12 mouse cellular contexts compared by ENCODE assay signal in the genomic region with DNA sequence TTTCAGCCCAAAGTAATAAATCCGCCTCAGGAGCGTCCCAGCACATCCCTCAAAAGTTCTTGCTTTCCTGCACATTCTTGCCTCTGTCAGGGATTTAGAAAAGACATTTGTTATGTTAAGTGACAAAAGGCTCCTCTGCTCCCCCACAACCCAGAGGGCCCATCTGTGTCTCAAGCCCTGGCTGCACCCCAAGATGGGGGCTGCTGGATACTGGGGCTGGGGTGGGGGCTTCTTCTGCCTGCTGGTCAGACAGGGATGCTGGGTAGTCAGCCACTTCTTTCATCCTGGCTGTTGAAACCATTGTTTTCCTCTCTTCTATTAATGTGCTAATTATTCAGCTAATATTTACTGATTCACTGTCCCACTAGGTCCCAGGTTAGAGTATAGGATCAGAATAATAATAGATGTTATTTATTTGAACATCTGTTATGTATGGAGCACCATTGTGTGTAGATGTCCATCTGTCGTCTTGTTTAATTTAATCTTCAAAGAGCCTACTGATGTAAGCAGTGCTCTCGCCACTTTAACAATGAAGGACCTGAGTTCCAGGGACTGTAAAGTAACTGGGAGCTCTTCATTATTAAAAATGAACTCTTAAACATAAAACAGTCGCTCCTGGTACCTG. TPM values are rescaled to one million over a fixed set of nuclear protein-coding genes. Genes with fewer than 3 reads are reported as not detected.
DNase-seq lines count a peak whose midpoint lies in the region; ATAC-seq and TF ChIP-seq lines count a peak whose summit lies in the region.
"Had no signal": no experiment of that assay in that cellular context is flagged by ENCODE, and none has a peak within 500 bp of the region (broad histone marks: within the 10 kb centered on the region; RNA-seq: fewer than 3 reads in every experiment).

No protein-coding gene starts in this region.

- peak overlapping the region; percentile 5; the same call in 1 of the 2 replicates for H3K27ac ChIP-seq in forebrain, postnatal 0 days (ENCODE audit: low read depth, low read length)
- H3K27ac ChIP-seq in midbrain, embryonic 12.5 days (replicated peaks), result peak overlapping the region; percentile 87
- H3K27ac ChIP-seq: gastrocnemius, adult 2 months; heart, embryonic 13.5 days; lung, embryonic 15.5 days had no signal

- ATAC-seq in forebrain, postnatal 0 days, result no peak; the same call in 1 of the 2 replicates
- ATAC-seq in midbrain, embryonic 12.5 days (ENCODE audit: low FRiP score, low read depth), result peak; percentile 50; the same call in 1 of the 2 replicates

- H3K27me3 ChIP-seq in forebrain, postnatal 0 days (ENCODE audit: insufficient read depth, low read length), result no peaks in the 10 kb centered on the region
- no peaks in the 10 kb centered on the region; the same call in 1 of the 2 replicates for H3K27me3 ChIP-seq in midbrain, embryonic 12.5 days
- H3K27me3 ChIP-seq: heart, embryonic 13.5 days; lung, embryonic 15.5 days; megakaryocyte, embryonic 14.5 days had no signal

- no peak overlapping the region for H3K9ac ChIP-seq in forebrain, postnatal 0 days
- H3K9ac ChIP-seq in midbrain, embryonic 12.5 days (replicated peaks), result no peak overlapping the region
- H3K9ac ChIP-seq: heart, embryonic 13.5 days; lung, embryonic 15.5 days had no signal

- no peaks in the 10 kb centered on the region for H3K9me3 ChIP-seq in forebrain, postnatal 0 days (ENCODE audit: low read length)
- no peaks in the 10 kb centered on the region for H3K9me3 ChIP-seq in midbrain, embryonic 12.5 days
- H3K9me3 ChIP-seq: heart, embryonic 13.5 days; lung, embryonic 15.5 days; megakaryocyte, embryonic 14.5 days had no signal

- no peak overlapping the region for H3K4me2 ChIP-seq in forebrain, postnatal 0 days (ENCODE audit: low read depth)
- no peak overlapping the region for H3K4me2 ChIP-seq in midbrain, embryonic 12.5 days (replicated peaks)
- H3K4me2 ChIP-seq: heart, embryonic 13.5 days; lung, embryonic 15.5 days had no signal

- peaks cover 12% of the 10 kb centered on the region; the same call in 1 of the 2 replicates for H3K4me1 ChIP-seq in forebrain, postnatal 0 days (ENCODE audit: insufficient read depth)
- H3K4me1 ChIP-seq in midbrain, embryonic 12.5 days, result peaks cover 51% of the 10 kb centered on the region
- H3K4me1 ChIP-seq: heart, embryonic 13.5 days; lung, embryonic 15.5 days; megakaryocyte, embryonic 14.5 days had no signal

- H3K4me3 ChIP-seq in forebrain, postnatal 0 days (ENCODE audit: low read depth, low read length), result no peak overlapping the region
- H3K4me3 ChIP-seq in midbrain, embryonic 12.5 days, result no peak overlapping the region
- H3K4me3 ChIP-seq: gastrocnemius, adult 2 months; heart, embryonic 13.5 days; lung, embryonic 15.5 days; megakaryocyte, embryonic 14.5 days had no signal

- WGBS in forebrain, postnatal 0 days, result 25% methylated on average over 5 of the region's 5 CpGs
- WGBS in midbrain, embryonic 12.5 days, result 20% methylated on average over 5 of the region's 5 CpGs

- peak; percentile 75 for DNase-seq in left cerebral cortex, postnatal 4 days
- DNase-seq in left cerebral cortex, postnatal 25 days (ENCODE audit: low spot score in 2 of 2), result no peak
- no peak for DNase-seq in forebrain, postnatal 0 days
- DNase-seq in spleen, postnatal 14 days (ENCODE audit: low spot score in 2 of 2), result no peak
- DNase-seq in gastrocnemius, postnatal 36 days, result no peak
- no peak for DNase-seq in ovary, adult 18-20 months (ENCODE audit: low spot score)
- DNase-seq: right cerebral cortex, postnatal 25 days had no signal

- intact Hi-C loops in left cerebral cortex, postnatal 4 days (cut with DNase I), result no loop called here
- intact Hi-C loops in left cerebral cortex, postnatal 25 days (cut with DNase I), result no loop called here
- intact Hi-C loops in gastrocnemius, postnatal 36 days (cut with DNase I), result no loop called here

- no peak for TF ChIP-seq CTCF in forebrain, postnatal 0 days (IDR thresholded peaks at IDR 0.05; ENCODE audit: low read depth)

- H3K36me3 ChIP-seq in forebrain, postnatal 0 days (ENCODE audit: insufficient read depth), result peaks cover 26% of the 10 kb centered on the region
- H3K36me3 ChIP-seq in midbrain, embryonic 12.5 days, result peaks cover 63% of the 10 kb centered on the region
- H3K36me3 ChIP-seq: heart, embryonic 13.5 days; lung, embryonic 15.5 days had no signal

RNA-seq across cellular contexts. Expression of gene Wscd1, which starts 14.0 kb away (rescaled TPM):
- 10 to 100 TPM; 61.4 to 71.4 TPM for total RNA-seq in left cerebral cortex, postnatal 4 days (2021)
- 10 to 100 TPM; 60.0 to 61.6 TPM for total RNA-seq in left cerebral cortex, postnatal 25 days (2021)
- total RNA-seq in forebrain, postnatal 0 days (2014; rRNA removed), result 91.6 and 96.7 TPM in 2 replicates
- 46.7 and 63.1 TPM in 2 replicates for polyA plus RNA-seq in forebrain, postnatal 0 days (2015; fragmentation: Nextera tagmentation; extraction: Ambion mirVana)
- 94.6 and 109 TPM in 2 replicates for polyA plus RNA-seq in midbrain, embryonic 12.5 days (2016; fragmentation: Nextera tagmentation; extraction: Ambion mirVana)
- total RNA-seq in gastrocnemius, postnatal 36 days (2021), result 1 to 10 TPM; 2.8 to 3.6 TPM

Comparison
In these comparisons a context has a peak if more than half of its experiments do, and no peak if none do; other contexts are left out.
1. RNA of gene Wscd1, which starts 14.0 kb away (total RNA-seq): 91.6 to 96.7 TPM in forebrain, postnatal 0 days, 61.4 to 71.4 TPM in left cerebral cortex, postnatal 4 days and 60.0 to 61.6 TPM in left cerebral cortex, postnatal 25 days; 2.8 to 3.6 TPM in gastrocnemius, postnatal 36 days; every median in the first group is over 10 times any median in the second.